Mouse (Mus musculus): ENCODE measurements around the gene Eif3c. TPM values are rescaled to one million over a fixed set of nuclear protein-coding genes. Genes with fewer than 3 reads are reported as not detected.

The Eif3c gene
- total RNA-seq, 2 experiments from 2014 or later = 42.3 to 113 TPM

- ATAC-seq (replicated peaks; ENCODE audit: low FRiP score, poor library complexity, severe bottlenecking) = peak; percentile 22
Observed at GRCm38 (mm10) chr7:126501684-126502022, 64.6 kb downstream of the Eif3c start.

- ATAC-seq (replicated peaks; ENCODE audit: low FRiP score, poor library complexity, severe bottlenecking) = no peak
Observed at GRCm38 (mm10) chr7:126499416-126499815, 66.8 kb downstream of the Eif3c start.

GRCm38 (mm10) chr7:126497966-126498365 lies 68.2 kb downstream of the Eif3c start:
- no peak for ATAC-seq (replicated peaks; ENCODE audit: low FRiP score, poor library complexity, severe bottlenecking)

- ATAC-seq (replicated peaks; ENCODE audit: low FRiP score, poor library complexity, severe bottlenecking) = no peak
Observed at GRCm38 (mm10) chr7:126496475-126496874, 69.7 kb downstream of the Eif3c start.

Other genes starting within 250 kb of the Eif3c start
- gene Lat, start 196.8 kb downstream of the Eif3c start, total RNA-seq (2015; ENCODE audit: low replicate concordance) = 13.4 and 22.7 TPM in 2 replicates
- gene Lat, start 196.8 kb downstream of the Eif3c start, total RNA-seq (2017; ENCODE audit: low replicate concordance) = 1.7 and 3.5 TPM in 2 replicates
- 7.6 and 8.0 TPM in 2 replicates for gene Spns1, start 189.0 kb downstream of the Eif3c start, total RNA-seq (2015; ENCODE audit: low replicate concordance)
- gene Spns1, start 189.0 kb downstream of the Eif3c start, total RNA-seq (2017; ENCODE audit: low replicate concordance) = 3.1 and 5.8 TPM in 2 replicates
- gene Nfatc2ip, start 169.7 kb downstream of the Eif3c start, total RNA-seq (2015; ENCODE audit: low replicate concordance) = 7.6 and 10.1 TPM in 2 replicates
- gene Nfatc2ip, start 169.7 kb downstream of the Eif3c start, total RNA-seq (2017; ENCODE audit: low replicate concordance) = 21.7 and 22.7 TPM in 2 replicates
- gene Cd19, start 151.5 kb downstream of the Eif3c start, total RNA-seq (2015; ENCODE audit: low replicate concordance) = 18.4 and 35.2 TPM in 2 replicates
- 11.2 and 18.8 TPM in 2 replicates for gene Cd19, start 151.5 kb downstream of the Eif3c start, total RNA-seq (2017; ENCODE audit: low replicate concordance)
- gene Rabep2, start 137.7 kb downstream of the Eif3c start, total RNA-seq (2015; ENCODE audit: low replicate concordance) = 4.3 and 8.0 TPM in 2 replicates
- gene Rabep2, start 137.7 kb downstream of the Eif3c start, total RNA-seq (2017; ENCODE audit: low replicate concordance) = 1.4 and 7.2 TPM in 2 replicates
- 2.2 TPM in 1 of 2 replicates, not detected in the other for gene Atp2a1, start 103.3 kb downstream of the Eif3c start, total RNA-seq (2015; ENCODE audit: low replicate concordance)
- gene Atp2a1, start 103.3 kb downstream of the Eif3c start, total RNA-seq (2017; ENCODE audit: low replicate concordance) = not detected in 2 replicates
- 4.7 and 12.6 TPM in 2 replicates for gene Sh2b1, start 91.0 kb downstream of the Eif3c start, total RNA-seq (2015; ENCODE audit: low replicate concordance)
- gene Sh2b1, start 91.0 kb downstream of the Eif3c start, total RNA-seq (2017; ENCODE audit: low replicate concordance) = 4.1 and 4.6 TPM in 2 replicates
- gene Tufm, start 79.0 kb downstream of the Eif3c start, total RNA-seq (2015; ENCODE audit: low replicate concordance) = 23.8 and 28.1 TPM in 2 replicates
- 10.7 and 11.6 TPM in 2 replicates for gene Tufm, start 79.0 kb downstream of the Eif3c start, total RNA-seq (2017; ENCODE audit: low replicate concordance)
- 94.7 and 95.1 TPM in 2 replicates for gene Atxn2l, start 63.0 kb downstream of the Eif3c start, total RNA-seq (2015; ENCODE audit: low replicate concordance)
- gene Atxn2l, start 63.0 kb downstream of the Eif3c start, total RNA-seq (2017; ENCODE audit: low replicate concordance) = 71.8 and 75.6 TPM in 2 replicates
- gene Apobr, start 18.5 kb upstream of the Eif3c start, total RNA-seq (2015; ENCODE audit: low replicate concordance) = 5.9 and 12.3 TPM in 2 replicates
- 3.2 and 6.1 TPM in 2 replicates for gene Apobr, start 18.5 kb upstream of the Eif3c start, total RNA-seq (2017; ENCODE audit: low replicate concordance)
- 2.9 and 17.2 TPM in 2 replicates for gene Cln3, start 19.4 kb upstream of the Eif3c start, total RNA-seq (2015; ENCODE audit: low replicate concordance)
- 1.9 and 3.9 TPM in 2 replicates for gene Cln3, start 19.4 kb upstream of the Eif3c start, total RNA-seq (2017; ENCODE audit: low replicate concordance)
- gene Il27, start 28.5 kb upstream of the Eif3c start, total RNA-seq (2015; ENCODE audit: low replicate concordance) = 1.3 TPM in 1 of 2 replicates, not detected in the other
- gene Il27, start 28.5 kb upstream of the Eif3c start, total RNA-seq (2017; ENCODE audit: low replicate concordance) = not detected in 2 replicates
- 2.5 TPM in 1 of 2 replicates, not detected in the other for gene Nupr1, start 64.5 kb upstream of the Eif3c start, total RNA-seq (2015; ENCODE audit: low replicate concordance)
- gene Nupr1, start 64.5 kb upstream of the Eif3c start, total RNA-seq (2017; ENCODE audit: low replicate concordance) = 1.2 and 15.8 TPM in 2 replicates
- gene Sgf29, start 82.9 kb upstream of the Eif3c start, total RNA-seq (2015; ENCODE audit: low replicate concordance) = 36.8 and 54.1 TPM in 2 replicates
- gene Sgf29, start 82.9 kb upstream of the Eif3c start, total RNA-seq (2017; ENCODE audit: low replicate concordance) = 0.83 and 10.9 TPM in 2 replicates
- 4.0 TPM in 1 of 2 replicates, not detected in the other for gene Sult1a1, start 110.0 kb upstream of the Eif3c start, total RNA-seq (2015; ENCODE audit: low replicate concordance)
- 6.4 TPM in 1 of 2 replicates, not detected in the other for gene Sult1a1, start 110.0 kb upstream of the Eif3c start, total RNA-seq (2017; ENCODE audit: low replicate concordance)
- gene Bola2, start 129.0 kb upstream of the Eif3c start, total RNA-seq (2015; ENCODE audit: low replicate concordance) = 9.2 and 21.3 TPM in 2 replicates
- gene Bola2, start 129.0 kb upstream of the Eif3c start, total RNA-seq (2017; ENCODE audit: low replicate concordance) = 5.1 and 46.8 TPM in 2 replicates
- gene Slx1b, start 129.4 kb upstream of the Eif3c start, total RNA-seq (2015; ENCODE audit: low replicate concordance) = 0.84 and 1.4 TPM in 2 replicates
- 1.9 and 3.2 TPM in 2 replicates for gene Slx1b, start 129.4 kb upstream of the Eif3c start, total RNA-seq (2017; ENCODE audit: low replicate concordance)
- gene Coro1a, start 141.4 kb upstream of the Eif3c start, total RNA-seq (2015; ENCODE audit: low replicate concordance) = 103 and 171 TPM in 2 replicates
- gene Coro1a, start 141.4 kb upstream of the Eif3c start, total RNA-seq (2017; ENCODE audit: low replicate concordance) = 101 and 106 TPM in 2 replicates
- gene Mapk3, start 193.2 kb upstream of the Eif3c start, total RNA-seq (2015; ENCODE audit: low replicate concordance) = 46.5 and 49.0 TPM in 2 replicates
- 18.6 and 19.3 TPM in 2 replicates for gene Mapk3, start 193.2 kb upstream of the Eif3c start, total RNA-seq (2017; ENCODE audit: low replicate concordance)
- 9.2 and 11.9 TPM in 2 replicates for gene Gdpd3, start 199.9 kb upstream of the Eif3c start, total RNA-seq (2015; ENCODE audit: low replicate concordance)
- gene Gdpd3, start 199.9 kb upstream of the Eif3c start, total RNA-seq (2017; ENCODE audit: low replicate concordance) = 8.1 TPM in 1 of 2 replicates, not detected in the other
- 182 and 256 TPM in 2 replicates for gene Ypel3, start 210.5 kb upstream of the Eif3c start, total RNA-seq (2015; ENCODE audit: low replicate concordance)
- 61.6 and 74.1 TPM in 2 replicates for gene Ypel3, start 210.5 kb upstream of the Eif3c start, total RNA-seq (2017; ENCODE audit: low replicate concordance)
- gene Tbx6, start 215.1 kb upstream of the Eif3c start, total RNA-seq (2015; ENCODE audit: low replicate concordance) = 2.1 and 4.3 TPM in 2 replicates
- 2.6 and 2.7 TPM in 2 replicates for gene Tbx6, start 215.1 kb upstream of the Eif3c start, total RNA-seq (2017; ENCODE audit: low replicate concordance)
- 63.7 and 105 TPM in 2 replicates for gene Ppp4c, start 226.1 kb upstream of the Eif3c start, total RNA-seq (2015; ENCODE audit: low replicate concordance)
- 52.8 and 67.6 TPM in 2 replicates for gene Ppp4c, start 226.1 kb upstream of the Eif3c start, total RNA-seq (2017; ENCODE audit: low replicate concordance)
- gene Fam57b, start 231.3 kb upstream of the Eif3c start, total RNA-seq (2015; ENCODE audit: low replicate concordance) = not detected in 2 replicates
- gene Fam57b, start 231.3 kb upstream of the Eif3c start, total RNA-seq (2017; ENCODE audit: low replicate concordance) = not detected in 2 replicates